Mouse (Mus musculus) adrenal gland, postnatal 14 days (tissue): ENCODE results near the gene Mag. TPM values are rescaled to one million over a fixed set of nuclear protein-coding genes. Genes with fewer than 3 reads are reported as not detected.
"Not testable (repeated sequence)": the region's sequence is repeated elsewhere in the genome, so short reads cannot be mapped to it uniquely, and the experiment has no call there.

Source experiments
- DNase-seq: peaks from one replicate; pipeline ENCODE4 v3.0.0; 2021; ENCODE audit warnings: mixed read lengths
- total RNA-seq: library from RNA; stranded (reverse); gene quantifications from 2 replicates; pipeline ENCODE4 v1.2.3, GENCODE M21; 2021

Gene Mag
- total RNA-seq, 1 experiment from 2014 or later, result 0.33 TPM

DNA sequence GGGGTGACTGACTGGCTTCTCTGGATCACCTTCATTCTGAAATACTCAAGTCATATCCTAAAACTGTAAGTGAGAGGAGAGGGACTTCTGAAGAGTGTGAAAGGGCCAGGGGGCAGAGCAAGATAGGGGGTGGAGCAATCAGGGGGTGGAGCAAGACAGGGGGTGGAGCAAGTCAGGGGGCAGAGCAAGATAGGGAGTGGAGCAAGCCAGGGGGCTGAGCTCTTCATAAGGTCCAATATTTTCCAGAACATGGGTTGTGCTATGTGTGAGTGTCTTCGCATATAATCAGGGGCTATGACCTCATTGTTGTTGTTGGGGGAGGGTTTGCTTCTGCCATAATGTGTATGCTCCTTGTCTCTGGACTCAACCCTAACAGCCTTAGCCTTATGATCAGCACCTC, 25.4 kb upstream of the Mag start:
- DNase-seq, result not testable (repeated sequence)

DNA sequence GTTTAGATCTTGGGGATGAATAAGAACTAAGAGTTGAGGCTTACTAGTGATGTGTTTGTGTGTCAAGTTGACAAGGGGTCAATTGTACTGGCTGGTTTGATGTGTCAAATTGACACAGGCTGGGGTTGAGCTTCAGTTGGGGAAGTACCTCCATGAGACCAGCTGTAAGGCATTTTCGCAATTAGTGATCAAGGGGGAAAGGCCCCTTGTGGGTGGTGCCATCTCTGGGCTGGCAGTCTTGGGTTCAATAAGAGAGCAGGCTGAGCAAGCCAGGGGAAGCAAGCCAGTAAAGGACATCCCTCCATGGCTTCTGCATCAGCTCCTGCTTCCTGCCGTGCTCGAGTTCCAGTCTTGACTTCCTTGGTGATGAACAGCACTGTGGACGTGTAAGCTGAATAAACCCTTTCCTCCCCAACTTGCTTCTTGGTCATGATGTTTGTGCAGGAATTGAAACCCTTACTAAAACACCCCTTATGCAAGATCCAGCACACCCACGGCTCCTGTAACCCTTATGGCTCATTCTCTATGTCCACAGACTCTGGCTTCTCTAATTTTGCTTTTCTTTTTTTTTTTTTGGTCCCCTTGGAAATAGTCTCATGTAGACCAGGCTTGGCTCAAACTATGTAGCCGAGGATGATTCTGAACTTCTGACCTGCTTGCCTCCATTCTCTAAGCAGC, 20.9 kb upstream of the Mag start:
- not testable (repeated sequence) for DNase-seq

GRCm38 (mm10) chr7:30924581-30924980, 9.9 kb upstream of the Mag start, which contains the start of gene Hamp2:
Hamp2 (minus strand) TSS chr7:30924681.
- DNase-seq, result not testable (repeated sequence)

- no peak for DNase-seq
Measured at GRCm38 (mm10) chr7:30924071-30924470, 9.4 kb upstream of the Mag start.

DNA sequence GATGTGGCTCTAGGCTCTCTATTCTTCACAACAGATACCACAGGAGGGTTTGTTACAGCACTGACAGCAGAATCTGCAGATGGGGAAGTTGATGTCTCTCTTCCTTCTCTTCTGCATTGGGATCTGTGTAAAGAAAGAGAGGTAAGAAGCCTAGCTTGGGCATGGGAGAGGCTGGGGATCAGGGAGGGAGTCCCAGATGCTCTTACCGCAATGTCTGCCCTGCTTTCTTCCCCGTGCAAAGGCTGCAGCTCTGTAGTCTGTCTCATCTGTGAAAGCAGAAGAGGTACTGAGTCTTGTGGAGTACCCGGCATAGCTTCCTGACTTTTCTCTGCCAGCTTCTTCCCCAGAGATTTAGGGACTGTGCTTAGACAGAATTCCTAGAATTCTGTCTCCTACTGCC, 7.8 kb upstream of the Mag start:
- DNase-seq, result not testable (repeated sequence)

DNA sequence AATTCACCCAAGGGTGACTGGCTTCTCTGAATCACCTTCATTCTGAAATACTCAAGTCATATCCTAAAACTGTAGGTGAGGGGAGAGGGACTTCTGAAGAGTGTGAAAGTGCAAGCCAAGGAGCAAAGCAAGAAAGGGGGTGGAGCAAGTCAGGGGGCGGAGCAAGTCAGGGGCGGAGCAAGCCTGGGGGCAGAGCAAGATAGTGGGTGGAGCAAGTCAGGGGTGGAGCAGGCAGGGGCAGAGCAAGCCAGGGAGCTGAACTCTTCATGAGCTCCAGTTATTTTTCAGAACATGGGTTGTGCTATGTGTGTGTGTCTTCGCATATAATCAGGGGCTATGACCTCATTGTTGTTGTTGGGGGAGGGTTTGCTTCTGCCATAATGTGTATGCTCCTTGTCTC, 5.5 kb upstream of the Mag start:
- no peak for DNase-seq

- DNase-seq, result no peak
Measured at GRCm38 (mm10) chr7:30917219-30917618, 2.5 kb upstream of the Mag start.

- DNase-seq, result no peak
Measured at GRCm38 (mm10) chr7:30916713-30917112, 2.0 kb upstream of the Mag start.

GRCm38 (mm10) chr7:30909773-30910172, 4.9 kb downstream of the Mag start:
- DNase-seq, result no peak

DNA sequence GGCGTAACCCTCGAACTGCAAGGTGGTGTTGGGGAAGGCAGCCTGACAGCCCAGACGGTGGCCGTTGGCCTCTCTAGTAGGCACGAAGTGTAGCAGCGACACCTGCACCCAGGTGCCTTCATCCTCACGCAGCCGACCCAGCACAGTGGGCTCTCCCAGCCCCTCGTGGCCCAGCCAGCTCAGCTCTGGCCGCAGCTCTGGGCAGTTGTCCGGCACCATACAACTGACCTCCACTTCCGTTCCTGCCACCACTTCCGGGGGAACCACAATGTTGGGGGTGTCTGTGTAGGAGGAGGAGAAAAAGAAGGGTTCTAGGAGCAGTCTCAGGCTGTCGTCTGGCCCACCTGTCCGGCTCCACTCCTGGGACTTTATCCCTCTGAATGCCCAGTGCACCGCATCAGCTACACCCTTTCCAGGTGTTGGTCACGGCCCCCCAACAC, 5.7 kb downstream of the Mag start:
- DNase-seq, result no peak

DNA sequence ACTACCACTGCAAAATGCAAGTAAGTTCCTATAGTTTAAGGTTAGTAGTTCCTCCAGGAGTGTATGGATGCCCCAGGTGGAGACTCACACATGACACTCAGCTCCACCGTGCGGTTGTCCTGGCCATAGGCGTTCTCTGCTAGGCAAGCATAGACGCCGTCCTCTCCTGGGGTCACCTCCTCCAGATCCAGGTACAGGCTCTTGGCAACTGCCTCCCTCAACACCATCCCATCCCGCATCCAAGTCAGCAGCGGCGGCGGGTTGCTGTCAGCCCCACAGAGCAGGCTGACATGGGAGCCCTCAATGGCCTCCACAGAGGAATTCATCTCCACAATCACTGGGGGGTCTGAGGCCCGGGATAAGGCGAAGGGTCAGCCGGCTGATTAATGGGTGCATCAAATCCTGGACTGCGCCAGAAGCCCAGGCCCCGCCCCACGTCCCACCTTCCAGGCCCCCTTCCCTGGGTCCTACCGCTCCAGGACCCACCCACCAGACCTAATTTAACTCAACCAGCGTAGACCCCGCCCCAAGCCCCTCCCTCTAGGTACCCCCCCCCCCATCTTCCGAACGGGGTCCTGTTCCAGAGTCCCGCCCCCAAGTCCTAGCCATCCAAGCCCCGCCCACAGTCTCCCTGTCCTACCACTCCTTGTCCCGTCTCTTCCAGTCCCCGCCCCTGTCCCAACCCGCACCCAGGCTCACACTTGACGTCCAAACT, 6.2 kb downstream of the Mag start:
- peak; percentile 45 for DNase-seq

- DNase-seq, result peak; percentile 51
Measured at GRCm38 (mm10) chr7:30904042-30904441, 10.6 kb downstream of the Mag start.

DNA sequence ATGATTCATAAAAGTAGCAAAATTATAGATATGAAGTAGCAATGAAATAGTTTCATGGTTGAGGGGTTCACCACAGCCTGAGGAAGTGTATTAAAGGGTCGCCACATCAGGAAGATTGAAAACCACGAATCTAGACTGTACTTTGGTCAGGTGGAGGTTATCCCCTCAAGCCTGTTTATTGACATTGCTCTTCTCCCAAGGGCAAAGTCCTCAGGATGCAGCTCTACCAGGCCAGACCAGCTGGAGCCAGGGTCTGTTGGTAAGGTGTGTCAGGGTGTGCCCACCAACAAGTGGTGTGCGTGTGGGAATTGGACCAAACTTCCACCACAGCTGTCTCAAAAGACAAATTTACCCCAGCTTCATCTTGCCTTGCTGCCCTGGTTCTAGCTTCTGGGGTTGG, 19.5 kb downstream of the Mag start:
- DNase-seq, result no peak

- no peak for DNase-seq
Measured at GRCm38 (mm10) chr7:30892515-30892914, 22.2 kb downstream of the Mag start.

GRCm38 (mm10) chr7:30891746-30892145, 22.9 kb downstream of the Mag start:
- no peak for DNase-seq

- DNase-seq, result no peak
Measured at GRCm38 (mm10) chr7:30890681-30891080, 24.0 kb downstream of the Mag start.

DNA sequence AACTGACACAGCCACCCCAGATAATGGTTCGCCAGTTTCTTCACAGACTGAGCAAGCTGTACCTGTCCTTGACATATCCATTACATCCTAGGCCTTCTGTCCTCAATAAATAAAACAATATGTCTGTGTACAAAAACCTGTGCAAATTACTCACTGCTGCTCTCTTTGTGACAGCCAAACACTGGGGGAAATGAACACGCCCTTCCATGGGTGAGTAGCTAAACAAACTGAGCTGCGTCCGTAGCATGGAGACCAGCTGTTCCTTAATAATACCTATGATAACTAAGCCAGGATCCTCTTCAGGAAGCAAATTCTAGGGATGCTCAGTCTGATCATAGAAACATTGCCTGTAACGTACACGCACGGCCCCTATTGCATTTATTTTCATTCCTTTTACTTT, 25.9 kb downstream of the Mag start:
- no peak for DNase-seq

GRCm38 (mm10) chr7:30887568-30888188, 27.0 kb downstream of the Mag start:
- peak; percentile 27 for DNase-seq

DNA sequence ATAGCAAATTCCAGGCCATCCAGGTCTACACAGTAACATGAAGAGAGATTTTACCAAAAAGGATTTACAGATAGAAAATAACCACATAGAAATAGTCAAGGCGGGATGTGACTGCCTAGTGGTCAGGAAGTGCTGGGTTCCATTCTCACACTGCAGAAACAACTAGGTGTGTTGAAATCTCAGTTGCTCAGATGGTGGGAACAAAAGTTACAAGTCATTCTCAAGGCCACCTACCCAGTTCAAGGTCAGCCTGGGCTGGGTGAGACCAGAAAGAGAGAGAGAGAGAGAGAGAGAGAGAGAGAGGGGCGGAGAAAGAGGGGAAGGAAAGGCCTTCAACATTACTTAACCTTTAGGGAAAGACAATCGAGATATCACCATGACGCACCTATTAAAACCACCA, 27.8 kb downstream of the Mag start:
- DNase-seq, result peak; percentile 41

DNA sequence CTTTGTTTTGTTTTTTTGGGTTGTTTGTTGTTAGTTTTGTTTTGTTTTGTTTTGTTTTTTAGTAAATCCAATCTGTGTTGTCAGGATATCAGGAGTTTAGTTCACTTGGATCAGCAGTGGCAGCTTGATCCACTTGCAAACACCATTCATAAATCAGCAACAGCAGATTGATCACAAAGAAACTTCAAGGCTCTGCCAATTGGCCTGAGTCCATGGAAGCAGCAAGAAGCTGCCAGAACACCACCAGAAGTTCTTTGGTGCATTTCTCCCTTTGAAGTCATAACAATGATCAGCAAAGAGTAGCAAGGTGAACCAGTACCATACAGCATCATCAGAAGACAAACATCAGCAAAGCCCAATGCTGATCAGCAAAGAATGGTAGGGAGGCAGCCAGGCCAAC, 30.6 kb downstream of the Mag start:
- DNase-seq, result peak; percentile 51

GRCm38 (mm10) chr7:30881367-30881766, 33.3 kb downstream of the Mag start:
- peak; percentile 30 for DNase-seq

- no peak for DNase-seq
Measured at GRCm38 (mm10) chr7:30880176-30880575, 34.5 kb downstream of the Mag start, which contains the start of gene Cd22. Cd22 (minus strand) TSS chr7:30880342.

DNA sequence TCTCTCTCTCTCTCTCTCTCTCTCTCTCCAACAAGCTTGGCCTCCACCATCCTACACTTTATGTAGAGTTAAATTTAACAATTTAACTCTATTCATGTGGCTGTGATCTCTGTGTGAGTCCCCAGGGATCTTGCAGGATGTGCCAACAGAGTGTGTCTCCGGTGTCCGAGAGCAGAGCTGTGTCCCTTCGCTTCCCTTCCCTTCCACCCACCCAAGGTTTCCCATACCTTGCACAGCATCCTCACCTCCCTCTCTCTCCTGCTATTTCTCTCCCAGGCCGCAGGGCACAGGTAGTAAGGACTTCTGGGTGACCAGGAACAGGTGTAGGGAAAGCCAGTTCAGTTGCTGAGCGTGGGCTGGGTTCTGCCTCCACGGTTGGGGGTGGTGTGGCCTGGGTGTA, 35.7 kb downstream of the Mag start:
- DNase-seq, result no peak
